Mouse (Mus musculus) cerebellum, adult 2 months (tissue): ENCODE measurements around the gene Dagla.

ENCODE experiments used
- CTCF ChIP-seq: fragments of 200-500 bp; IDR thresholded peaks from 2 replicates; pipeline ENCODE4 v1.5.1; 2011; ENCODE audit warnings: low read depth, mild to moderate bottlenecking, control low read depth, low read length, moderate library complexity, borderline replicate concordance; ENCODE audit not compliant: insufficient read depth
- POLR2A ChIP-seq: fragments of 200-500 bp; IDR thresholded peaks from 2 replicates; pipeline ENCODE4 v1.6.1; 2011; ENCODE audit warnings: low read length, control low read depth, borderline replicate concordance; ENCODE audit not compliant: insufficient read depth

- TF ChIP-seq CTCF, result no peak
- TF ChIP-seq POLR2A, result no peak
These were observed 2.8 kb downstream of the Dagla start for GRCm38 (mm10) chr19:10301866-10302356.
